Mouse (Mus musculus): Measurements from ENCODE around the gene Iqcf4. TPM values are rescaled to one million over a fixed set of nuclear protein-coding genes. Genes with fewer than 3 reads are reported as not detected.

The Iqcf4 gene
- not detected for polyA plus RNA-seq (2014; fragmentation: Illumina TruSeq; extraction: RNeasy Lipid Tissue Mini Kit (QIAGEN cat#74804); ENCODE audit: low read depth, low replicate concordance)

DNA sequence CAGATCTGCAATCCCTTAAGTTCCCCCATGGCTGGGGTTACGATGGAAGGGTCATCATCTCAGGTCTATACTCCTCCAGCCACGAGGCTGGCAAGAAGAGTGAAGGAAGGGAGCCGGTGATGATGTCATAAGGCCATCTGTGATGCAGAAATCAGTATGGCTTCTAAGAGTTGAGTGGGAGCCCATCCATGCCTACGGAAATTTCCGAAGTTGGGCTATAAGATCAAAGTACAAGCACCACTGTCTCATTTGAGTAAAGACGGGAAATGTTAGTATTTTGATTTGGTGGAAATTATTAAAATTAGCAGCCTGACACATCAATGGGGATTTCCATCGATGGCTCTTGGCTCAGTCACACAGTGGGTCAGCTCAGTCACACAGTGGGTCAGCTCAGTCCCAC, at the start of gene Iqcf4:
TSS of gene Iqcf4 (minus strand) at position 101 of the 400 bp plus-strand sequence.

DNA sequence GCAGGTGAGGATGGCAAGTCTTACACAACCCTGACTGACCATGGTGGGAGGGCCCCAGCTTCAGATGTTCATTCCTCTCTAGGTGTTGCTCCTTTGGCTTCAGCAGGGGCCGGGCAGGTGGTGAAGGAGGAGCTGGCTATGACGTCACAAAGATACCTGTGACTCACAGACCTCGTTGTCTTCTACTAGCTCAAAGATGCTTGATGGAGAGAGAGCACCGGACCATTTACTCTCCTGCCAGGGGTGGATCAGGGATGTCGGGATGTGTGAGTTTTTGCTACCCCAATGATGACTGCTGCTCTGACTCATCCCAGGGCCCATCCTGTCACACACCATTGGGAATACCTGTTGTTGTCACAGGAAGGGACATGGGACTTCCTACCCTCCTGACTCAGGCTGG, 9.3 kb downstream of the Iqcf4 start, which contains the start of gene Iqcf3:
TSS of gene Iqcf3 (minus strand) at position 101 of the 400 bp plus-strand sequence.

Other genes starting within 250 kb of the Iqcf4 start
- gene Dusp7, start 202.4 kb downstream of the Iqcf4 start, polyA plus RNA-seq (2014; fragmentation: Illumina TruSeq; extraction: RNeasy Lipid Tissue Mini Kit (QIAGEN cat#74804); ENCODE audit: low read depth, low replicate concordance), result 35.6 TPM
- 441 TPM for gene Rpl29, start 141.5 kb downstream of the Iqcf4 start, polyA plus RNA-seq (2014; fragmentation: Illumina TruSeq; extraction: RNeasy Lipid Tissue Mini Kit (QIAGEN cat#74804); ENCODE audit: low read depth, low replicate concordance)
- gene Acy1, start 132.7 kb downstream of the Iqcf4 start, polyA plus RNA-seq (2014; fragmentation: Illumina TruSeq; extraction: RNeasy Lipid Tissue Mini Kit (QIAGEN cat#74804); ENCODE audit: low read depth, low replicate concordance), result 24.2 TPM
- gene Abhd14b, start 123.5 kb downstream of the Iqcf4 start, polyA plus RNA-seq (2014; fragmentation: Illumina TruSeq; extraction: RNeasy Lipid Tissue Mini Kit (QIAGEN cat#74804); ENCODE audit: low read depth, low replicate concordance), result 18.4 TPM
- gene Abhd14a, start 123.3 kb downstream of the Iqcf4 start, polyA plus RNA-seq (2014; fragmentation: Illumina TruSeq; extraction: RNeasy Lipid Tissue Mini Kit (QIAGEN cat#74804); ENCODE audit: low read depth, low replicate concordance), result 22.9 TPM
- gene Pcbp4, start 117.7 kb downstream of the Iqcf4 start, polyA plus RNA-seq (2014; fragmentation: Illumina TruSeq; extraction: RNeasy Lipid Tissue Mini Kit (QIAGEN cat#74804); ENCODE audit: low read depth, low replicate concordance), result 70.8 TPM
- gene Gpr62, start 105.1 kb downstream of the Iqcf4 start, polyA plus RNA-seq (2014; fragmentation: Illumina TruSeq; extraction: RNeasy Lipid Tissue Mini Kit (QIAGEN cat#74804); ENCODE audit: low read depth, low replicate concordance), result not detected
- 21.7 TPM for gene Rrp9, start 95.0 kb downstream of the Iqcf4 start, polyA plus RNA-seq (2014; fragmentation: Illumina TruSeq; extraction: RNeasy Lipid Tissue Mini Kit (QIAGEN cat#74804); ENCODE audit: low read depth, low replicate concordance)
- gene Parp3, start 94.0 kb downstream of the Iqcf4 start, polyA plus RNA-seq (2014; fragmentation: Illumina TruSeq; extraction: RNeasy Lipid Tissue Mini Kit (QIAGEN cat#74804); ENCODE audit: low read depth, low replicate concordance), result 36.3 TPM
- not detected for gene Iqcf1, start 71.0 kb downstream of the Iqcf4 start, polyA plus RNA-seq (2014; fragmentation: Illumina TruSeq; extraction: RNeasy Lipid Tissue Mini Kit (QIAGEN cat#74804); ENCODE audit: low read depth, low replicate concordance)
- not detected for gene Iqcf5, start 56.4 kb downstream of the Iqcf4 start, polyA plus RNA-seq (2014; fragmentation: Illumina TruSeq; extraction: RNeasy Lipid Tissue Mini Kit (QIAGEN cat#74804); ENCODE audit: low read depth, low replicate concordance)
- not detected for gene Iqcf3, start 9.4 kb downstream of the Iqcf4 start, polyA plus RNA-seq (2014; fragmentation: Illumina TruSeq; extraction: RNeasy Lipid Tissue Mini Kit (QIAGEN cat#74804); ENCODE audit: low read depth, low replicate concordance)
- gene Iqcf6, start 55.6 kb upstream of the Iqcf4 start, polyA plus RNA-seq (2014; fragmentation: Illumina TruSeq; extraction: RNeasy Lipid Tissue Mini Kit (QIAGEN cat#74804); ENCODE audit: low read depth, low replicate concordance), result not detected
- gene Grm2, start 85.1 kb upstream of the Iqcf4 start, polyA plus RNA-seq (2014; fragmentation: Illumina TruSeq; extraction: RNeasy Lipid Tissue Mini Kit (QIAGEN cat#74804); ENCODE audit: low read depth, low replicate concordance), result not detected
- 53.3 TPM for gene Tex264, start 114.9 kb upstream of the Iqcf4 start, polyA plus RNA-seq (2014; fragmentation: Illumina TruSeq; extraction: RNeasy Lipid Tissue Mini Kit (QIAGEN cat#74804); ENCODE audit: low read depth, low replicate concordance)
- gene Rad54l2, start 218.2 kb upstream of the Iqcf4 start, polyA plus RNA-seq (2014; fragmentation: Illumina TruSeq; extraction: RNeasy Lipid Tissue Mini Kit (QIAGEN cat#74804); ENCODE audit: low read depth, low replicate concordance), result 7.1 TPM

Data from heart, adult 10 weeks (tissue).